Mouse (Mus musculus) gastrocnemius, postnatal 4 days (tissue): ENCODE measurements around the gene Selenon. TPM values are rescaled to one million over a fixed set of nuclear protein-coding genes. Genes with fewer than 3 reads are reported as not detected.

ENCODE experiments used
- DNase-seq, 2 experiments: peaks; one replicate each; pipeline ENCODE4 v3.0.0; 2021 to 2022; ENCODE audit warnings: low spot score in 2 of 2, mixed read lengths in 2 of 2
- total RNA-seq, 2 experiments: library from RNA; stranded (reverse); gene quantifications; 2 replicates each; pipeline ENCODE4 v1.2.3; 2021

The Selenon gene
- total RNA-seq, 2 experiments from 2014 or later: 43.5 to 45.4 TPM

DNA sequence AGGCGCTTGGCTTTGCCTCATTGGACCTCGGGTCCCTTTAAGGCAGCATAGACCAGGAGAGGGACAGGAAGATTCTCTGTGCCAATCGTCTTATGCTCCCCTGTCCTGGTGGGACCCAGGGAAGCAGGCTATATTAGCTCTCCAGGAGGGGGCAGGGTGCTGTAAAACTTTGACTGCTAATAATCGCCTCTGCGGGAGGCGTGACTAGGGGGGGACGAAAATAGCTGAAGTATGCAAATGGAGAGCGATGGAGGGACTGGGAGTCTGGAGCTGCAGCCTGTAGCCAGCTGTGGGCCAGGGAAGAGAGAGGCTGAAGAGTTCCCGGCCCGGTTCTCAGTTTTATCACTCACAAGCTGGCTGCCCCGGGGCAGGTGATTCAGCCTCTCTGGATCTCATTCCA, 27.2 kb upstream of the Selenon start:
- DNase-seq: peak in 1 of 2 experiments; percentile 44

DNA sequence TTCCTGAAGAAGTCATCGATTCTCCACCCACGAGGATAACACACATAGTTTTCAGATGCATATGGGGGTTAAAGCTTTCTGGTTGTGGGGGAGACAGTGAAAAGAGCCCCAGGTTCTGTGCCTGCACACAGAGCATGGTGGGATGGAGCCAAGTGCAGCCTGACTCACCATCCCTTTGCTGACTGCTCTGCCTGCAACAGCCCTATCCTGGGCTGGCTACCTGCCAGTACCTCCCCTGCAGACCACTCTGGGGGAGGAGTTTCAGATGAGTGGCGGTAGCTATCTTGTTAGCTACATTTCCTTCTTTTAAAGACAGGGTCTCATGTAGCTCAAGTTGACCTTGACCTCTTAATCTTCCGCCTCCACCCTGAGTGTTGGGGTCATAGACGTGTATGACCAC, 26.4 kb upstream of the Selenon start:
- no peak for DNase-seq

DNA sequence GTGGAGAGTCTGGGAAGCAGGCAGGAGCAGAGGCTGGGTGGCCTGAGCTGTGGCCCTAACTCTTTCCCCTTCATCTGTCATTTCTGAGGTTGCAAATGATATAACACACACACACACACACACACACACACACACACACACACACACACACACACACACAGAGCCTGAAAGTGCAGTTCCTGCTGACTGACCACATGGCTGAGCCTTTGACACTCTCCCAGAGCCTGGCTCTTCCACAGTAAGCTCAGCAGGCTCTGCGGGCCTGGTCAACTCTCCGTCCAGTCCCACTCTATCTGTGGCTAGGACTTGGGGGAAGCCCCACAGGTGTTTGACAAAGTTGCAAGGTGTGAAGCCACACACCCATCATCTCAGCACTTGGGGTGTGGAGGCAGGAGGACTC, 25.3 kb upstream of the Selenon start:
- no peak for DNase-seq

DNA sequence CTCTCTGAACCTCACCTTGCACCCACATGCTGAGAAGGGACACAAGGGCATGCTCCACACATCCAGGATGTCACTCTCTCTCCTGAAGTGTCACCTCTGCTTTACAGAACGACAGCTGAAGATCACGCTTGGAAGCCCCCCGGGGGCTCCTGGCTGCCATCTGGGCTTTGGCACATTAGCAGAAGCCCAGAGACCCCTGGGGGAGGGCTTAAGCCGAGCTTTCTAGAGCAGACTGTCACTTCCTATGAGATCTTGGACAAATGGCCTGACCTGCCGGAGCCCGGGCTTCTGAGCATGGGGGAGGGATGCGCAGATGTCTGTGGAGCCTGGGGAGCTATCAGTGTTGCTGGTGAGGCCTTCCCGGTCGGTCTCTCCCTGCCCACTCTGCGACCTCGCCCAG, 23.5 kb upstream of the Selenon start:
- DNase-seq: no peak

DNA sequence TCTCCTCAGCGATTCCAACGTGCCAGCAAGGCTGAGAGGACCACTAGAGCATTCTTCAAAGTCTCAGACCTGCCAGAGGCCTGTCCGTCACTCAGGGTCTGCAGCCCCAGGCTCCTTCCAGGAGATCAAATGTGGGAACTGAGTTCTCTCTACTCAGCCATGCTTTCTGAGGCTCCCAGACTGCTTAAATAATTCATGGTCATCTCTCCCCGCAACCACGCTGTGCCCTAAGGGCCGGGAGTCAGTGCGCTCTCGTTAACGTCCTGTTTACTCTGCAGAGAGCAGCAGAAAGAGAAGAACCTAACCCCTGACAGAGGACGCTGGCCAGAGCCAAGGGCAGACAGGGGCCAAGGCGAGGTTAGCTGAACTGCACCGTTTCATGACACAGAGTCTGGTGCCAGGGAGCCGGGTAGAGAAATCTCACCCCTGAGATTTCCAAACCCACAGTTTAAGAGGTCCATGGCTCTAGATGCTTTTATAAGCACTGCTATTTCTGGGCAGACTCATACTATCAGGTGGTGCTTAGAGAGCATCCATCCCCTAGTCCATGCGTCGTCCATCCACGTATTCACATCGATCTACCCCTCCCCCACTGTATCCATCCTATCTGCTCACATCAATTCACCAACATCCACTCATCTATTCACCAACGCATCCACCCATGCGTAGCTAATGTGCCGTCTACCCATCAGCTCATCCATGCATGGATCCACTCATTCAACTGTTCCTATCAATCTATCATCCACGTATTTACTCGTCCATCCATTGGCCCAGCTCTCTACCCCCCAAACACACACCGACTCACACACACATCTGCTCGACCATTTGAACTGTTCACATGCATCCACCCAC, 20.7 kb upstream of the Selenon start:
- no peak for DNase-seq

DNA sequence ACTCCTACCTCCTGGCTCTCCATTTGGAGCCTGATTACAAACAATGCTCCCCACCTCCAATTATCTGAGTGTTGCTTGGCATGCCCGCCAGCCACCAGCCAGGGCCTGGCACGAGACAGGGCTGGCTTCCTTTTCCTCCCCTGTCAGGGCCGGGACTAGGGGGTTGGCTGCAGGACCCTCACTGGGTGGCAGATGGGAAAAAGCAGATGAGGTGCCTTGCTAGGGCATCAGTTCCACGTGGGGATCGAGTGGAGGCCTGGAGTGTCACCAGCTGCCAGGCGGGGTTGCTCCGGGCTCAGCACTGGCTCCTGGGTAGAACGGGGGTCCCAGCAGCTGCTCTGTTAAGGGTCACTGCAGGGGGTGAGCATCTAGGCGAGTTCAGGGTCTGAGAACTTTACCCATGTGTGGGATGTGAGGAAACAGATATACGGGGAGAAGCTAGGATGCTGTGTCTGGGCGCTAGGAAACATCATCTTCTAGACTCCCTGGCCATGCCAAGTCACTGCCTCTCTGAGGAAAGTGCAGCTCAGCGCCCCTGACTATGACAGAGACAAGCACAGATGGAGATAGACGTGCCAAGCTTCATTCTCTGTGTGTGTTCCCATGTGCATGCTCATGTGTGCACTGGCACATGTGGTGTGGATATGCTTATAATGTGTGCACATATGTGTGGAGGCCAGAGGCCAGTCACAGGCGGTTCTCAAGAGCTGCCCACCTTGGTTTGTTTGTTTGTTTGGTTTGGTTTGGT, 18.9 kb upstream of the Selenon start:
- DNase-seq: no peak

DNA sequence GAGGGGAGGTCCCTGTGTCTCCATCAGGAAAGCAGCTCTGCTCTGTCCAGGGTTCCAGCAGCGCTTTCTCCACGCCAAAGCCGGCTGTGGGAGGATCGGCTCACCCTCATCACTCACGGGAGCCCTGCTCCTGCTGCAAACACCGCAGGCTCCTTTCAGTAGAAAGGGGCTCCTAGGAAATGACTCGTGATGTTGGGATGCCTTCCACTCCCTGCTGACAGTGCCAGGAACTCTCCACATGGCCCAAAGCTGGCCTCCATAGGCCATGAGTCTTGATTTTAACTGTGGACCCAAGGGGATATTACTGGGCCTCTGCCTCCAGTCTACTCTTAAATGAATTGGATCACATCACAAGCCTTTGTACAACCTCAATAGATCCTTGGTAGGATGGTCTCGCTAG, 17.9 kb upstream of the Selenon start:
- no peak for DNase-seq

DNA sequence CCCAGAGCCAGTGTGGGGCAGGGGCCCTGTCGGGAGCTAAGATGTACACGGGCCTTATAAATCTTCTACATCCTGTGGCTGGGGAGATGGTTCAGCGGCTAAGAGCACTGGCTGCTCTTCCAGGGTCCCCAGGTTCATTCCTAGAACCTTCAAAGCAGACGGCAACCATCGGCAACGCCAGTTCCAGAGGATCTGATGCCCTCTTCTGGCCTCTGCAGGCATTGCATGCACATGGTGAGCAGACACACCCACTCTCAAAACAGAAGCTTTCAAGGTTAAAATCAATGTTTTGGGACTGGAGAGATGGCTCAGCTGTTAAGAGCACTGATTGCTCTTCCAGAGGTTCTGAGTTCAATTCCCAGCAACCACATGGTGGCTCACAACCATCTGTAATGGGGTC, 17.2 kb upstream of the Selenon start:
- no peak for DNase-seq

DNA sequence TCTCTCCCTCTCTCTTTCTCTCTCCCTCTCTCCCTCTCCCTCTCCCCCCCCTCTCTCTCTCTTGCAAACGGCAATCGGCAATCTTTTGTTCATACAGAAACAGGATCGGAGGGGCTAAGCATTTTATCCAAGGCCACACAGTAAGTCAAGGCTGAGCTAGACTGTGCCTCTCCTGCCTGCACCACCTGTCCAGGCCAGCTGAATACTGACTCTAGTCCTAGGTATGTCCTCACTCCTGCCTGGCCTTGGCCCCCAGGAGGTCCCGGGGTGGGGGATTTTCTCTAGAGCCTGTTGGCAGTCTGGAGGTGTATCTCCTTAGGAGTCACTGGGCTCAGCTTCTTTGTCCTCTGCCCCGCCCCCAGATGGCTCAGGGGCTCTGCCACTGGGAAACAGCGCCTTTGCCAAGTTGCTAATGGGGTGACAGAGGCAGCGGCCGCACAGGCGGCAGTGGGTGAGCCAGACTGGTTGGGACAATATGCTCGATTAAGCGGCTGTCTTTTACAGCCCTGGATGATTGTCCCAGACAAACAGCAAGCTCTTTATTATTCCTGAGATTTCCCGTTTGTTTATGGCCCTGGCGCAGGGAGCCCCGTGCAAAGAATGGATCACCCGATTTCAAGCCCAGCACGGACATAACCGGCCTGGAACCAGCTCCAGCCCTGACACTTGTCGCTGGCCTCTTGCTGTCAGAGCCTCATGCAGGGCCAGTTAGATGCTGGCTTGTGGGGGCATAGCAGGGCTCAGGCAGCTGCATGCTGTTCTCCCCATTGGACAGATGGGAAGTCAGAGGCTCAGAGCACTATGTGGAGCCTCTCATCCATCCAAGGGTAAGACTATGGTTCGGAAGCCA, 15.6 kb upstream of the Selenon start:
- DNase-seq: no peak

DNA sequence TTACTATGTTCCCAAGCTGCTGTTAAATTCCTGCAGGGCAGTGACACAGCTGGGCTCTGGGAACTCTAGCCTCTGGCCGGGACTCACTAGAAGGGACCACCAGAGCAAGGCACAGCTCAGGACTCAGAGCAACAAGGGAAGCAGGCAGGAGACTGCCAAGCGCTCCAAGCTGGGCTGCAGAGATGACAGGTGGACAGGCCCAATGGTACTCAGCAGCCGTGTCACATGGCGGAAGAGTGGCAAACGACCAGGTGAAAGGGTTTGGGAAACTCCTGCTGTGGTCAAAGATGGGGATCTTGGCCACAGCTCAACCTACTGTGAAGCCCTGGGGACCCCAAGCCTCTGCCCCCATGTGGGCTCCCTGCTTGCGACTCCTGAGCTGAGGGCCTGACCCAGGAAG, 12.1 kb upstream of the Selenon start:
- no peak for DNase-seq

DNA sequence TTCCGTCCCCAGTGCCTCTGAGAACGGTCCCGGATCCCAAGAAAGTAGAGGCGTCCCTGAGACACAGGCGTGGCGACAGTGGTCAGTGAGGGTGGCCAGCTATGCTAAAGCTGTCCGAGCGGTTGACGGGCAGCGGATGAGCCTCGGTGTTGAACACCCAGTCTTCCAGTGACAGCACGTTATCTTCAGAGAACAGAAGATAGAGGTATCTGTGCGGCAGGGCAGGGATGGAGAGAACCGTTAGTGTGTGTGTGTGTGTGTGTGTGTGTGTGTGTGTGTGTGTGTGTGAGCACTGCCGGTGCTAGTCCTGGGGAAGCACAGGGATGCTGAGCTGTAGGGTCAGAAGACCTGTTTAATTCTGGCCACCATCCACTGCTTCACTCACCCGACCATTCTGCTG, 11.7 kb upstream of the Selenon start:
- no peak for DNase-seq

DNA sequence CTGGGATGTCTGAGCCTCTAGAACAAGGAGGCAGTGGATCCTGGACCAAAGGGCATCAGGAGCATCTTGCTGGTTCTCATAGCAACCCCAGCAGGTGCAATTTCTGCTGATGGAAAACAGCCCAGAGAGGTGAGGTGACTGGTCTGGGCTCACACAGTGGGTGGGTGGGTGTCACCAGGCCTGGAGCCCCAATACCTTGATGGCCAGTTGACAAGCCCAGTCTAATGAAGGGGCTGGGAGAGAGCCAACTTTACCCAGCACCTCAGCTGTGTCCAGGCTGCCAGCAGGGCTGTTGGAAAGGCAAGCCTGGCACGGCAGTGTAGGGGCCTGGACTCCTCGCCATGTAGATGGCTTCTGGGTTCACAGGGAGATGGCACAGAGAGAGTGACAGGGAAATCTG, 10.0 kb upstream of the Selenon start:
- no peak for DNase-seq

DNA sequence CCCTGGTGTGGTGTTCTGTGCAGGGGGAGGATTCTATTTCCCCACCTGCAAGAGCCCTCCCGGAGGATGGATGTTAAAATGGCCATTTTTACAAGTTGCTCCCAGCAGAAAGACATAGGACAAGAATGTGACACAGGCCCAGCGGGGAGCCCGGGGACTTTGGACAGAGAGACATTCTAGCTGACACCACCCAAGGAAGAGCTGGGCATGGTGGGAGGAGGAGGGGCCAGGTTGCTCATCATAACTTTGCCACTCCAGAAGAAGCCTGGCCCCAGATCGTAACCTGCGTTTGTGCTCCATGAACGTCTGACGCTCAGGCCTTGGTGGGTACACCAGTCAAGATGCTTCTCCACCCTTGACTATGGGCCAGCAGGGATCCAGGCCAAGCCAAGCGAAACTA, 8.7 kb upstream of the Selenon start:
- no peak for DNase-seq

DNA sequence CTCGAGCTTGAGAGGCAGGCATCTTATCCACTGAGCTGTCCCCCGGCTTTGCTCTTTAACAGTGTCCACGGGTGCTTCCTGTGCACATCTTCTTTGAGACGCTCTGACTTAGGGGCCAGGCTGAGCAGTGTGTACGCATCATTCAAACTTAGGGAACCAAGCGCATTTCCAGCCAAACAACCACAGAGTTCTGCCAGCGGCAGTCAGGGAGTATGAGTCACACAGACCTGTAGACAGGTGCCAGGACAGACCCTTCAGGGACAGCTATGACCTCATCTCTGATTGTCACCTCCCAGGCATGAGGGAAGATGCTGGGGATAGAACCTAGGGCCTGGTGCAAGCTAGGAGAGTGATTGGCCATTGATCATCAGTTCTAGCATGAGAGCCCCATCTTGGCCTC, 7.2 kb upstream of the Selenon start:
- DNase-seq: no peak

DNA sequence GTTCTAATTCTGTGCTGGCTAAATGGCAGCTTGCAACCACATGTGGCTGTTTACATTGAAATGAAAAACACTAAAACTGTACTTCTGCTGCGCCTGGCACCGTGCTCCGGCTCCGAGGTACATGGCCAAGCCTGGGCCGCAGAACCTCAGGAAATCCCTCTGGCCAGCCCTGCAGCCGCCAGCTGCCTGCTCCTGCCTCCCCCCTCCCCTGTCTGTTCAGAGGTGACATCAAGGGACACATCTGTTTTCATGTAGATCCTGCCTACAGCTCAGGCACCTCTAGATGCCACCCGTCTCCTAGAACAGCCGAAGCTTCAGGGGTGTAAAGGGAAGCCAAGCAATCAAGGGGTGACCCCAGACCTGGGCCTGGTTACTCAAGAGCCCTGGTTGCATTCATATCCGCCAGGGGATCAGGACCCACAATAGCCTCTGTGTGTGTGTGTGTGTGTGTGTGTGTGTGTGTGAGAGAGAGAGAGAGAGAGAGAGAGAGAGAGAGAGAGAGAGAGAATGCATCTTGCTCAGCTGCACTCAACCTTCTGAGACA, 6.7 kb upstream of the Selenon start:
- DNase-seq: peak in 1 of 2 experiments; percentile 59

DNA sequence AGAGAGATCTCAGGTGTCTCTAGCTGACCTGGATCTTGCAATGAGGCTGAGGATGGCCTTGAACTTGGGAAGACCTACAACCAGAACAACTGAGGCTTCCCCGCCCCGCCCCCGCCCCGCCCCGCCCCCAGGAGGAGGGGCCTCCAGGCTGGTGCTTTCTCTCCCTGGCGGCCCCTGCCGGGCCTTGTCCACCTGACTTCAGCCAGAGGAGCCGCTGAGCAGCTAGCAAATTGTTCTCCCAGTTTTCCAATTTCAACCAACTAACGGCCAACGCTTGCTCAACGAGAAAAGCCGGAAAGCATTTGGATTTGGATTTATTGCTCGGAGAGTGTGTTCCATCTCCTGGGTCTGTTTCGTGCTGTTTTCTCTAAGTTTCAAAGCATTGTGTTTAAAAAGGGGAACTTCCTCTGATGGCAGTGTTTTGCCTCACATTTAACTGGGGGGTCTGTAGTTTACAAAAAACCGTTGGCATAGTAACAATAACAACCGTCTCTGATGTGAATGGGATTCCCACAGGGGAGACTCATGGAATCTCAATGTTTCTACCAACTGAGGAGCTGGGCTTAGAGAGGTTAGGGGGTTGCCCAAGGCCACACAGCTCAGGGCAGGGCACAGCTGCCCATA, 5.8 kb upstream of the Selenon start:
- no peak for DNase-seq

DNA sequence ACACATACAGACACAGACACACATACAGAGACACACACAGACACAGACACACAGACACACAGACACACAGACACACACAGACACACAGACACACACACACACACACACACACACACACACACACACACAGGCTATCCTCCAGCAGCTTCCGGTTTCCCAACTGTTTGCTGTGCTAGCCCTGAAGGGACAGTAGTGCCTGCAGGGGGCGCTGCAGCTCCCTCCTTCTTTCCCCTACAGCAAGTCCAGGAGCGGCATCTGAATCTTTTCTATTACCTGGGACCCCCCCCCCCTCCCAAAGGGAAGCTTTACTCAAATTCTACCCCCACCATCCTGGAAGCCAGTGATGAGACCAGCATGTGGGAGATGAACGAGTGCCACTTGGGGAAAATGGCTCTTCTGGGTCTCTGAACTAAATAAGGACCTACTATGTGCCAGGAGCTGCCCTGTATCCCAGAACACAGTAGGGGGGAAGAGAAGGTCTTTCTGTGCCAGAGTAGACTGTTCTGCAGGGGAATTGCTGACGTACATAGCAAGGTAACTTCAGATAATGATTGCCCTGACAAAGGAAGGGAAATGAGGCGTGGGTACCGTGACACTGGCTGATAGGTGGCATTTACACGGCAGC, 4.1 kb upstream of the Selenon start:
- peak in 1 of 2 experiments; percentile 53 for DNase-seq

DNA sequence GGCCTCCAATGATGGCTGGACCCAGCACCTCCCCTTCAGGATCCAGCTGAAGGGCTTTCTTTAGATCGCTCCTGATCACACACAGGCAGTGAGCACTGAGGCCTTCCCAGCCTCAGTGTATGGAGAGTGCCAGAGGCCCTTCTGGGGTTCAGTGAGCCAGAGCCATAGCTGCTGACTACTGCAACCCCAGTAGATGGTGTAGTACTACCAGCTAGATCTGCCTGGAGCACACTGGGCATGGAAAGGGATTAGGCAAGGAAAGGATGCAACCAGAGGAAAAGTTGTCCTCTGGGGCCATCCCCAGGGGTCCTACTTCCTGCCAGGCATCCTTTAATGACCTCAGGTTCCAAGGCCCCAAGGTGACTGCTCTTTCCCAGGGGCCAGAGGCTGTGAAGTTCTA, 1.7 kb upstream of the Selenon start:
- no peak for DNase-seq

DNA sequence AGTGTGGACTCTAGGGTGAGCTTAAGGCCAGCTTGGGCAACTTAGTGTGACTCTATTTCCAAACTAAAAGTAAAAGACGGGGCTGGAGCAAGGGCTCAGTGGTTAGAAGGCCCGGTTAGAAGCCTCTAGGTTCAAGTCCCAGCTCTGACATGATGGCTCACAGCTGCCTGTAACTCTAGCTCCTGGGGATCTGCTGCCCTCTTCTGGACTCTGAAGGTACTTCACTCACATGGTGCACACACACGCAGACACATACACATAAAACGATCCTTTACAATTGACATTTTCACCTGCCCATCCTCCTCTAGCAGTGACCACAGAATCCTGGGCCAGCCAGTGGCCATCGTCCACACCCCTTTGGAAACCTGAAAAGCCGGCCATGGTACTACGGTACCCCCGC, 2.1 kb downstream of the Selenon start:
- no peak for DNase-seq

DNA sequence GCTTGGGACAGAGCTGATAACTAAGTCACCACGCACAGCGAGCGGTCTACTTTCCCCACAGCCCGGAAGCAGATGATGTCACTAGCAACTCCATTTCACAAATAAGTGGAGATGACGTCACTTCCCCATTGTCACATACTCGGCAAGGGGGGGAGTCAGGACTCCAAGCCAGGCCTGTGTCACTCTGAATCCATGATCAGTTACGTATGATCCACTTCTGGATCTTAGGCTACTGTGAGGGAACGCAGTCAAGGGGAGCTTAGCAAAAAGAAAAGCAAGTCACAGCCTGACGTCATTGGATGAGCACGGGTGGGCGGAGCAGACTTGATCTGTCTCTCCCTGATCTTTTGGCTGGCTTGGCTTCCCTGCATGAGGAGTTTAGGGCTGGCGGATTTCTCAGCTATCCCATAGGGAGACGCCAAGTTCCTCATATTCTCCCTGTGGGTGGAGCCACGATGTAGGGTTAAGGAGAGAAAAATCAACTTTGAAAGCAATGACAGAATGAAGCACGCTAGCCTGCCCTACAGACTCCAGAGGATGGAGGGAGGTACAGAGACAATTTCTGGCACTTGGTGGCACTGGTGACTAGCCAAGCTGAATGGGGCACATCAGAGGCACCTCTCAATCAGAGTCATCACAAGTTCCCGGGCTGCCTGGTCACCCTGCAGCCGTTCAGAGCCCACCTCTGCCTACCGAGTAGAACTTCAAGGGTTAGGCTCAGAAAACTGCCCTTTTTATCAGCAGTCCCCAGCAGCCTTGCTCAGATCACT, 3.6 kb downstream of the Selenon start:
- no peak for DNase-seq
